Mouse (Mus musculus): Measurements from ENCODE around the gene Etv6.

- TF ChIP-seq CTCF (IDR thresholded peaks at IDR 0.05): no peak
- TF ChIP-seq POLR2A (IDR thresholded peaks at IDR 0.05; ENCODE audit: insufficient read depth, low read depth, low read length): no peak
- no peak for TF ChIP-seq EP300 (IDR thresholded peaks at IDR 0.05; ENCODE audit: insufficient read depth, low read depth, low read length)
Measured at GRCm38 (mm10) chr6:134118506-134118905, 83.0 kb downstream of the Etv6 start.

Data from heart, adult 2 months (tissue).